Mouse (Mus musculus): ENCODE results near the gene Kctd17.

GRCm38 (mm10) chr15:78403301-78403741 is 25.0 kb upstream of the Kctd17 start:
- TF ChIP-seq CTCF (IDR thresholded peaks at IDR 0.05; ENCODE audit: borderline replicate concordance, insufficient read depth, low read length) (no peak), POLR2A (IDR thresholded peaks at IDR 0.05; ENCODE audit: low read depth, low read length) (no peak)

Data from embryonic fibroblast, embryonic 13.5 days (primary cell).